Mouse (Mus musculus) monocyte, adult 59 days (primary cell): Measurements from ENCODE around the gene Olfr805. TPM values are rescaled to one million over a fixed set of nuclear protein-coding genes. Genes with fewer than 3 reads are reported as not detected.

ENCODE experiments used
- total RNA-seq, 2 experiments: library from RNA; stranded (reverse); gene quantifications; one replicate each; pipeline ENCODE4 v1.2.4; 2023

The Olfr805 gene
- total RNA-seq = not detected

DNA sequence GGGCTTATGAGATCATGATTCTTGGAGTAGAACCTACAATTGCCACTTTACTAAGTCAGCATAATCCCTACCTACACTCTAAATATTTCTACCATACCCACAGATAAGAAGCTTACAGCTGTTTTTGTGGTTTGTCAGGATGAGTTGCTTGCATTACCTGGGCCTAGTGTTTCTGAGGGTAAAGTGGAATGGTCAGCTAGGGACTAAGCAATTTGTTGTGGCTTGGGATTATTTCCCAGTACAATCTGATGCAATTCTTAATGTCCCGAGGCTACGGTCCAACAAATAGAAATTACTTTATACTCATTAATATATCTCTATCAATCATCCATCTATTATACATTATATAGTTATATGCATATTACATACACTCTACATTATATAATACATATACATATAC is at the start of gene Olfr805:
Gene Olfr805 (minus strand): TSS at position 101 of the 400 bp plus-strand sequence.

DNA sequence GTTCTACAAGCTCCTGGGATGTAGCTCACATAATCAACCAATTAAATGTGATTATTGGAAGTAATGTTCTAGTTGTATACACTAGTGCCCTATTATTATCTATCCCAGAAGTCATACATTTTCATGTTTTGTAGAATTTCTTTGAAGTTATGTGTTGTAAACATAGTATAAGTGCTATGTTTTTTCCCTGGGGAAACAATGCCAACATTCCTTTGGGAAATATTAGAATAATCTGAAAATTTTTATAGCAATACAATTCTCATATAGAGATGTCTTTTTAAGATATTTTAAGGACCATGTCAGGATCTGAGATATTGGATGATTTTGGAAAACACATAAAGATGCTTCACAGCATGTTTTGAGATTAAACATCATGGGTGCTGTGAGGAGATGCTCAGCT is 45.2 kb upstream of the Olfr805 start, which contains the start of gene Olfr809:
Gene Olfr809 (plus strand): TSS at position 301 of the 400 bp plus-strand sequence.

DNA sequence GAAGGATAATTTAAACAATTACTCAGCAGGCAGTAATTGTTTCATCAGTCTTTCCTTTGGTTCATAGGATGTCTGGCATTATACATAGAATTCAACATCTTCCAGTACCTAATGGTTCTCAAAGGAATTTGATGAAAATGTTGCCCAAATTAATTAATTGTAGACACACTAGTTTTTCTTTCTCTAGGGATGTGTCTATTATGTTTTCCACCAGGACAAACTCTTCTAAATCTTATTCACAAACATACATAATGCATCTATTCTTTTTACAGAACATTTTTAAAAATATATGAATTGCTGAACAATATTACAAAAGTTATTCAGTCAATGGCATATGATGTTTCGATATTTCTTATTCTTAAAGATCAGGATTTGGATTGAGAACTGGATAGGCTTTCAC is 36.0 kb upstream of the Olfr805 start, which contains the start of gene Olfr808:
Gene Olfr808 (plus strand): TSS at position 301 of the 400 bp plus-strand sequence.

DNA sequence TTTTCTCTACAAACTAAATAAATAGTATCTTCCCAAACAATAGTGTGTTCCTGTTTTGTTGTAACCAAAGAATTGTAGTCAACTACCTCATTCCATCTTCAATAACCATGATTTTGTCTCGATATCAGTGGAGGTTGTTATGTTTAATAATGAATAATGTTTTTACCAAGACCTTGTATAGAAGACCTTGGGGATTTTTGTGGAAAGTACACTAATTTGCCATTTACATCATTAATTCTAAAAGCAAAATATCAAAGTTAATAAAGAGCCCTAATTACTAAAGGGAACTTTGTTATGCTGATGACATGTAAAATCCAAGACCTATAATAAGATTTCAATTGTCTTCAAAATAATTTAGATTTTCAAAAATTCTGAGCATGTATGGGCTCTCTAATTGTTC is 28.5 kb upstream of the Olfr805 start, which contains the start of gene Olfr807:
Gene Olfr807 (minus strand): TSS at position 101 of the 400 bp plus-strand sequence.

DNA sequence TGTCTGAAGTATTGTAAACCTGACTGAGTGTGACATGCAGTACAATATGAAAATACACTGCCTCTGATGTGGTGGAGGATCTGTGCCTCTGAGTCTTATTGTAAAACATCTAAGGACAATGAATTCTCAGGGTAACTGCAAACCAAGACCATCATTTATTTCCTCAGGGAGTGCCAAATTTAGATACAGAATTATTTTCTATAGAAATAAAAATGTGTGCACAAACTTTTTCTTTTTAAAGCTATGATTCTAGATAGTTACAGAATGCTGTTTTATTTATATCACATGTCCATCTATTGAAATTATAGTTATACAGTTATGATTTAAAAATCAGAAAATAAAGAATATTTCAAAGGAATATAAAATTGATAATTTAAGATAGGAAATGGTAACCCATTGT is 12.6 kb upstream of the Olfr805 start, which contains the start of gene Olfr806:
Gene Olfr806 (minus strand): TSS at position 101 of the 400 bp plus-strand sequence.

DNA sequence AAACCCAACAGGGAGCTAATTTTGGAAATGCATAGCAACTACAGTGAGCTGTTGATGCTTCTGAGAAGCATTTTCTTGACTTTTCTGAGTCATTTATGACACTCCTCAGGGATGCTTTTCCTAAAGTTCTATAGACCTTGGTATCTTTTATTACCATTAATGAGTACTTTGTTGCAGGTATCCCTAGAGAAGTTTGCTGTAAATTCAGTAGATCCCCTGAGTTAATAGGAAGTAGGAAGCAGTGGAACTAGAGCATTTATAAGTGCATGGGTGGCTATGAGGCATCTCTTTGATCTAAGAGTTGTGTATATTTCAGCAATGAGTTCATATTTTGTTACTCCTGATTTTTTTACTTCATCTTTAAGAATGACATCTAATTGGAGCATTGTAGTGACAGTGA is 26.3 kb downstream of the Olfr805 start, which contains the start of gene Olfr804:
Gene Olfr804 (plus strand): TSS at position 301 of the 400 bp plus-strand sequence.

DNA sequence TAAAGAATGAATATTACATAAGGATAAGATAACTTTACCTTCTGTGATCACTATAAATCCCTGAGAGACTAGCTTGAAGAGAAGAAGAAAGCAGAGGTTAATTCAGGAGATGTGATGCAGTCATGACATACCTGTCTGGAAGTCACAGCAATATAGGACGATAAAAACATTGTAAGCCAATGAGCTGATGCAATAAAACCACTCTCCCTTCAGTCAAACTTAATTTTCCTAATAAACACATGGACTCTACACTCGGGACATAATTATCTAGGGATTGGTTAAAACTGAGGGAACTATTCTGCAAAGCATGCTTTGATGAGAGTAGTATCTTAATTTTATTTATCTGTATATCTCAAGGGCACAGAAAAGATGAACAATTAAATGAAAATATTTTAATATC is 35.0 kb downstream of the Olfr805 start, which contains the start of gene Olfr803:
Gene Olfr803 (minus strand): TSS at position 101 of the 400 bp plus-strand sequence.

DNA sequence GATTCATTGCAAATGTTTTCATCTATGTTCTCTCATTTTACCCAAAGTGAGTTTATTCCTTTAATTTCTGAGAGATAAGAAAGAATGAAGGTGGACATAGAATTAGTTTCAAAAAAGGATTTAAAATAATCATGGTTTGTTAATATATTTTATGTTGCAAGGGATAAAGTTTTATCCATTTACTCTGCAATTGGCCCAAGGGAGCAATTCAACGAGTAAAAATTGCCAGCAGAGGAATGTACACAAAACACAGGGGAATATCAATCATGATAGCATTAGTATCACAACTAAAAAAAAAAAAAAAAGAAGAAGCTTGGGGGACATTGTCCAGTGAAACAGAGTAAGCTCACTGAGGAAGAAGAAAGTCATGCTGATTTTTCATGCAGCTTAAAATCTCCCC is 41.1 kb downstream of the Olfr805 start, which contains the start of gene Olfr802:
Gene Olfr802 (minus strand): TSS at position 101 of the 400 bp plus-strand sequence.

DNA sequence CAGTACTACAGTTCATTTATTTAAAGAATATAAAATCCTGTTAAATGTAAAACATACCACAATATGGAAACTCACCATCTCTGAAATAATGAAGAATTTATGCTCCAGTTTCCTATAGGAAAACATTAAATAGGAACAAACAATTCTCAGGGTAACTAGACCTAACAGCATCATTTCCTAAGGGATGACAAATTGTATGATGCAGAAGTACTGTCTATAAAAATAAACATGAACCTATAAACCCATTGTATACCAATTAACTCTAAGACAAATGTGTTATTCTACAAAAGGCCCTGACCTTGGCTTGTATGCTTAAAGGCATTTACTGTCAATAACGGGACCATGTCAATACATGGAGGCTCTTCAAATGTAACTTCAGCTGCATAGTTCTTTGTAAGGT is 55.4 kb downstream of the Olfr805 start, which contains the start of gene Olfr801:
Gene Olfr801 (minus strand): TSS at position 101 of the 400 bp plus-strand sequence.

Other genes with a start within 250 kb of the Olfr805 start
- not detected for gene Olfr789, start 244.6 kb downstream of the Olfr805 start, total RNA-seq
- gene Olfr790, start 230.9 kb downstream of the Olfr805 start, total RNA-seq = not detected
- gene Olfr791, start 207.6 kb downstream of the Olfr805 start, total RNA-seq = not detected
- gene Olfr792, start 190.2 kb downstream of the Olfr805 start, total RNA-seq = not detected
- gene Olfr794, start 161.7 kb downstream of the Olfr805 start, total RNA-seq = not detected
- gene Olfr796, start 116.8 kb downstream of the Olfr805 start, total RNA-seq = not detected
- gene Olfr798, start 101.4 kb downstream of the Olfr805 start, total RNA-seq = not detected
- gene Olfr799, start 91.9 kb downstream of the Olfr805 start, total RNA-seq = not detected
- not detected for gene Olfr800, start 71.7 kb downstream of the Olfr805 start, total RNA-seq
- gene Olfr801, start 55.5 kb downstream of the Olfr805 start, total RNA-seq = not detected
- gene Olfr802, start 41.2 kb downstream of the Olfr805 start, total RNA-seq = not detected
- not detected for gene Olfr803, start 35.1 kb downstream of the Olfr805 start, total RNA-seq
- not detected for gene Olfr804, start 26.2 kb downstream of the Olfr805 start, total RNA-seq
- gene Olfr806, start 12.5 kb upstream of the Olfr805 start, total RNA-seq = not detected
- gene Olfr807, start 28.4 kb upstream of the Olfr805 start, total RNA-seq = not detected
- not detected for gene Olfr808, start 36.1 kb upstream of the Olfr805 start, total RNA-seq
- gene Olfr809, start 45.3 kb upstream of the Olfr805 start, total RNA-seq = not detected
- not detected for gene Olfr810, start 65.5 kb upstream of the Olfr805 start, total RNA-seq
- gene Olfr811, start 75.0 kb upstream of the Olfr805 start, total RNA-seq = not detected
- not detected for gene Olfr812, start 116.7 kb upstream of the Olfr805 start, total RNA-seq
- gene Olfr813, start 126.0 kb upstream of the Olfr805 start, total RNA-seq = not detected
- not detected for gene Olfr814, start 150.5 kb upstream of the Olfr805 start, total RNA-seq
- not detected for gene Olfr815, start 176.5 kb upstream of the Olfr805 start, total RNA-seq
- not detected for gene Olfr816, start 186.2 kb upstream of the Olfr805 start, total RNA-seq
- not detected for gene Olfr818, start 219.7 kb upstream of the Olfr805 start, total RNA-seq
- gene Olfr819, start 237.9 kb upstream of the Olfr805 start, total RNA-seq = not detected
- gene Olfr247, start 246.8 kb upstream of the Olfr805 start, total RNA-seq = not detected